Mouse (Mus musculus): ENCODE data around the gene Plek2. TPM values are rescaled to one million over a fixed set of nuclear protein-coding genes. Genes with fewer than 3 reads are reported as not detected.

Plek2 gene
- total and polyA plus RNA-seq, 2 experiments from 2014 or later: 1.9 to 2.7 TPM

DNA sequence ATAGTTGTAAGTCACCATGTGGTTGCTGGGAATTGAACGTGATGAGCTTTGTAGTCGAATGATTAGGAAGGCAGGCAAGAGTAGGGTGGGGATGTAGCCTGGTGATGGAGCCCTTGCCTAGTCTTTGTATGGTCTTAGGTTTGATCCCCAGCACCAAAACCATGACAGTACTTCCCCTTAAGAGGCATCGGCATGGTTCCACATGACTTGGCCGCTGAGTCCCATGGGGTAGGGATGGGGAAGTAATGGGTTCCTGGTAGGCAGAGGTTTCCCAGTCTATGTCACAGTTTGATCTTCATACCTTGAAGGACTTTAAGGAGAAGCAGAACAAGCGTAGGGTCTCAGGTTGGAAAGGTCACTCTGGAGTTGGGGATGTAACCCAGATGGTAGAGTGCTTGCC is 5.3 kb downstream of the Plek2 start:
- no peaks in the 10 kb centered on the region for H3K36me3 ChIP-seq (ENCODE audit: insufficient read depth, low read length)
- no peaks in the 10 kb centered on the region for H3K27me3 ChIP-seq (ENCODE audit: insufficient read depth, low read length)
- no peak for TF ChIP-seq CTCF (IDR thresholded peaks at IDR 0.05; ENCODE audit: low read depth)
- WGBS: 87% methylated on average over 5 of the region's 5 CpGs
- no peak overlapping the region for H3K4me2 ChIP-seq (ENCODE audit: low read depth, low read length)
- ATAC-seq (no peak), DNase-seq (ENCODE audit: low spot score) (no peak)
- H3K27ac ChIP-seq: no peak overlapping the region
- H3K4me1 ChIP-seq (ENCODE audit: insufficient read depth, low read length): peaks cover 1% of the 10 kb centered on the region; the same call in 1 of the 2 replicates
- H3K4me3 ChIP-seq (ENCODE audit: low read length): no peak overlapping the region
- H3K9me3 ChIP-seq (ENCODE audit: low read length): no peaks in the 10 kb centered on the region
- H3K9ac ChIP-seq (replicated peaks; ENCODE audit: low read length): no peak overlapping the region

- Histone ChIP-seq H3K27me3 (ENCODE audit: insufficient read depth, low read length) (no peaks in the 10 kb centered on the region), H3K9ac (replicated peaks; ENCODE audit: low read length) (no peak overlapping the region), H3K4me1 (ENCODE audit: insufficient read depth, low read length) (no peaks in the 10 kb centered on the region), H3K9me3 (ENCODE audit: low read length) (no peaks in the 10 kb centered on the region), H3K4me2 (ENCODE audit: low read depth, low read length) (no peak overlapping the region), H3K27ac (no peak overlapping the region), H3K36me3 (ENCODE audit: insufficient read depth, low read length) (no peaks in the 10 kb centered on the region), H3K4me3 (ENCODE audit: low read length) (no peak overlapping the region)
- no peak for ATAC-seq
- TF ChIP-seq CTCF (IDR thresholded peaks at IDR 0.05; ENCODE audit: low read depth): no peak
- DNase-seq (ENCODE audit: low spot score): no peak
- WGBS: 93% methylated on average over 1 of the region's 1 CpGs
Observed at GRCm38 (mm10) chr12:78897861-78898260, 8.9 kb downstream of the Plek2 start.

- 86% methylated on average over 2 of the region's 2 CpGs for WGBS
- ATAC-seq: no peak
- Histone ChIP-seq H3K27ac (no peak overlapping the region), H3K36me3 (ENCODE audit: insufficient read depth, low read length) (peaks cover 7% of the 10 kb centered on the region; the same call in 1 of the 2 replicates), H3K9me3 (ENCODE audit: low read length) (no peaks in the 10 kb centered on the region), H3K4me1 (ENCODE audit: insufficient read depth, low read length) (no peaks in the 10 kb centered on the region), H3K4me2 (ENCODE audit: low read depth, low read length) (no peak overlapping the region), H3K27me3 (ENCODE audit: insufficient read depth, low read length) (no peaks in the 10 kb centered on the region), H3K9ac (replicated peaks; ENCODE audit: low read length) (no peak overlapping the region), H3K4me3 (ENCODE audit: low read length) (no peak overlapping the region)
- no peak for TF ChIP-seq CTCF (IDR thresholded peaks at IDR 0.05; ENCODE audit: low read depth)
- DNase-seq (ENCODE audit: low spot score): no peak
Observed at GRCm38 (mm10) chr12:78891149-78891548, 15.6 kb downstream of the Plek2 start.

- Histone ChIP-seq H3K9ac (replicated peaks; ENCODE audit: low read length) (no peak overlapping the region), H3K36me3 (ENCODE audit: insufficient read depth, low read length) (peaks cover 15% of the 10 kb centered on the region), H3K9me3 (ENCODE audit: low read length) (no peaks in the 10 kb centered on the region), H3K4me2 (ENCODE audit: low read depth, low read length) (no peak overlapping the region), H3K4me3 (ENCODE audit: low read length) (no peak overlapping the region), H3K27ac (no peak overlapping the region), H3K4me1 (ENCODE audit: insufficient read depth, low read length) (no peaks in the 10 kb centered on the region), H3K27me3 (ENCODE audit: insufficient read depth, low read length) (no peaks in the 10 kb centered on the region)
- ATAC-seq (no peak), DNase-seq (ENCODE audit: low spot score) (no peak)
- no peak for TF ChIP-seq CTCF (IDR thresholded peaks at IDR 0.05; ENCODE audit: low read depth)
- WGBS: 70% methylated on average over 1 of the region's 1 CpGs
Observed at GRCm38 (mm10) chr12:78890062-78890461, 16.7 kb downstream of the Plek2 start.

DNA sequence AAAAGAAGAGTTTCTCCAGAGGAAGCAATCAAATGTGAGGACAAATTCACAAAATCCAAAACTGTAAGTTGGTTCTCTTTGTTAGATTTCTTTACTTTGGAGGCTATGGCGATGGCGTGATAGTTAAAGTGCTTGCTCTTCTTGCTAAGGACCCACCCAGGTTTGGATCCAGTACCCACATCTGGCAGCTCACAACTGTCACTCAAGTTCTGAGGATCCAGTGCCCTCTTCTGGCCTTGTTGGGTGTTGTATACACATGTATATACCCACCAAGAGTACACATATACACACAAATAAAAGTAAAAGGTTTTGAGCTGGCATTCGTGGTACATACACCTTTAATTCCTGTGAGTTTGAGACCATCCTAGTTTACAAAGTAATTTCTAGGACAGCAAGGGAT is 32.2 kb downstream of the Plek2 start:
- H3K27ac ChIP-seq: no peak overlapping the region
- H3K36me3 ChIP-seq (ENCODE audit: insufficient read depth, low read length): peaks cover 25% of the 10 kb centered on the region
- no peak overlapping the region for H3K9ac ChIP-seq (replicated peaks; ENCODE audit: low read length)
- H3K4me3 ChIP-seq (ENCODE audit: low read length): no peak overlapping the region
- no peak overlapping the region for H3K4me2 ChIP-seq (ENCODE audit: low read depth, low read length)
- H3K9me3 ChIP-seq (ENCODE audit: low read length): no peaks in the 10 kb centered on the region
- no peaks in the 10 kb centered on the region for H3K27me3 ChIP-seq (ENCODE audit: insufficient read depth, low read length)
- DNase-seq (ENCODE audit: low spot score): no peak
- WGBS: 96% methylated on average over 3 of the region's 3 CpGs
- no peak for ATAC-seq
- no peak for TF ChIP-seq CTCF (IDR thresholded peaks at IDR 0.05; ENCODE audit: low read depth)
- H3K4me1 ChIP-seq (ENCODE audit: insufficient read depth, low read length): no peaks in the 10 kb centered on the region

DNA sequence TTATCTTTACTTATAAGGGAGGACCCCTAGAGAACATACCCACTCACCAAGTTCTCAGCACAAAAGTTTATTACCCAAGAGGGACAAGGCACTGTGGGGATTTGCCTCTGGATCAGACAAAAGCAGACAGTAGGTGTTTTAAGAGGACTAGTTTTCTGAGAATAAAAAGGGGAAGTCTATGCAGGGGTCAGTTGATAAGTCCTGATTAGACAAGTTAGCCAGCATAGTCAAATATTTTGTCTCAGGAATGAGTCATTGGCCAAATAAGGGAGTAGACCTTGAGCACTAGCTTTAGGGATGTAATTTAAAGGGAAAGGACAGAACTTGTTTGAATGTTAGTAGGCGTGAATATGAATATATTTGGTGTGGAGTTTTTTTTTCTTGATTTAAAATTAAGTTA is 38.6 kb downstream of the Plek2 start:
- TF ChIP-seq CTCF (IDR thresholded peaks at IDR 0.05; ENCODE audit: low read depth): no peak
- Histone ChIP-seq H3K27ac (no peak overlapping the region), H3K27me3 (ENCODE audit: insufficient read depth, low read length) (no peaks in the 10 kb centered on the region), H3K36me3 (ENCODE audit: insufficient read depth, low read length) (peaks cover 8% of the 10 kb centered on the region; the same call in 1 of the 2 replicates), H3K9ac (replicated peaks; ENCODE audit: low read length) (no peak overlapping the region), H3K4me1 (ENCODE audit: insufficient read depth, low read length) (peaks cover 3% of the 10 kb centered on the region; the same call in 1 of the 2 replicates), H3K9me3 (ENCODE audit: low read length) (no peaks in the 10 kb centered on the region), H3K4me2 (ENCODE audit: low read depth, low read length) (no peak overlapping the region), H3K4me3 (ENCODE audit: low read length) (no peak overlapping the region)
- no peak for ATAC-seq
- WGBS: 97% methylated on average over 1 of the region's 1 CpGs
- no peak for DNase-seq (ENCODE audit: low spot score)

- Histone ChIP-seq H3K27ac (no peak overlapping the region), H3K36me3 (ENCODE audit: insufficient read depth, low read length) (peaks cover 8% of the 10 kb centered on the region; the same call in 1 of the 2 replicates), H3K9ac (replicated peaks; ENCODE audit: low read length) (no peak overlapping the region), H3K4me3 (ENCODE audit: low read length) (no peak overlapping the region), H3K4me1 (ENCODE audit: insufficient read depth, low read length) (peaks cover 9% of the 10 kb centered on the region), H3K27me3 (ENCODE audit: insufficient read depth, low read length) (no peaks in the 10 kb centered on the region), H3K4me2 (ENCODE audit: low read depth, low read length) (no peak overlapping the region), H3K9me3 (ENCODE audit: low read length) (no peaks in the 10 kb centered on the region)
- 91% methylated on average over 1 of the region's 1 CpGs for WGBS
- ATAC-seq (no peak), DNase-seq (ENCODE audit: low spot score) (peak; percentile 15)
- peak; percentile 36; the same call in 1 of the 2 replicates for TF ChIP-seq CTCF (IDR thresholded peaks at IDR 0.05; ENCODE audit: low read depth)
Observed at GRCm38 (mm10) chr12:78865434-78865833, 41.3 kb downstream of the Plek2 start.

Measured in hindbrain, postnatal 0 days (tissue).